Mouse (Mus musculus) myocyte (in vitro differentiated cells): Measurements from ENCODE around the gene AI837181.

Experiments
- POLR2A ChIP-seq: IDR thresholded peaks from one replicate; pipeline ENCODE4 v1.6.1; 2011; ENCODE audit warnings: low read depth, mild to moderate bottlenecking, control low read depth, moderate library complexity; ENCODE audit not compliant: insufficient read length
- POLR2AphosphoS2 ChIP-seq: IDR thresholded peaks from one replicate; pipeline ENCODE4 v1.6.1; 2011; ENCODE audit warnings: low read depth, control low read depth; ENCODE audit not compliant: insufficient read length

- TF ChIP-seq POLR2AphosphoS2, result no peak
- no peak for TF ChIP-seq POLR2A
Measured at GRCm38 (mm10) chr19:5390416-5390815, 34.5 kb upstream of the AI837181 start.
